Mouse (Mus musculus) E14TG2a.4 (cell line): Measurements from ENCODE around the gene Zfp800.

Source experiments
- CTCF ChIP-seq: conservative IDR thresholded peaks from 2 replicates; pipeline ENCODE4 v1.5.1; 2014; ENCODE audit warnings: low read length
- NANOG ChIP-seq: IDR thresholded peaks from 2 replicates; pipeline ENCODE4 v1.6.1; 2014; ENCODE audit warnings: borderline replicate concordance, low read length, mixed read lengths
- POU5F1 ChIP-seq: IDR thresholded peaks from 2 replicates; pipeline ENCODE4 v1.6.1; 2014; ENCODE audit warnings: low read length, borderline replicate concordance

GRCm38 (mm10) chr6:28257772-28258171 lies 140.0 kb downstream of the Zfp800 start:
- no peak for TF ChIP-seq CTCF
- TF ChIP-seq NANOG, result no peak
- TF ChIP-seq POU5F1, result no peak
